Mouse (Mus musculus) hindbrain, embryonic 15.5 days (tissue): ENCODE results near the gene Sorl1. TPM values are rescaled to one million over a fixed set of nuclear protein-coding genes. Genes with fewer than 3 reads are reported as not detected.

Source experiments
- ATAC-seq: fragments of 200-750 bp; cut with Nextera tagmentation; 2 replicates; pipeline ENCODE4 v1.8.0; 2017; ENCODE audit warnings: low read depth, moderate number of reproducible peaks, moderate TSS enrichment; ENCODE audit not compliant: low FRiP score
- H3K27ac ChIP-seq: fragments of 300-500 bp; sonication (generic); replicated peaks from 2 replicates; pipeline ENCODE4 v1.5.1; 2015; ENCODE audit warnings: mild to moderate bottlenecking, inconsistent platforms
- H3K27me3 ChIP-seq: fragments of 300-500 bp; sonication (generic); 2 replicates; pipeline ENCODE4 v1.6.1; 2015; ENCODE audit warnings: control low read depth, inconsistent platforms
- H3K36me3 ChIP-seq: fragments of 300-500 bp; sonication (generic); 2 replicates; pipeline ENCODE4 v1.6.1; 2015; ENCODE audit warnings: control low read depth, inconsistent platforms
- H3K4me1 ChIP-seq: fragments of 300-500 bp; sonication (generic); replicated peaks from 2 replicates; pipeline ENCODE4 v1.6.1; 2015; ENCODE audit warnings: control low read depth, inconsistent platforms
- H3K4me2 ChIP-seq: fragments of 300-500 bp; sonication (generic); 2 replicates; pipeline ENCODE4 v1.6.1; 2015; ENCODE audit warnings: moderate library complexity, mild to moderate bottlenecking, inconsistent platforms
- H3K4me3 ChIP-seq: fragments of 300-500 bp; sonication (generic); 2 replicates; pipeline ENCODE4 v1.5.1; 2015; ENCODE audit warnings: mild to moderate bottlenecking, inconsistent platforms
- H3K9ac ChIP-seq: fragments of 300-500 bp; sonication (generic); 2 replicates; pipeline ENCODE4 v1.6.1; 2015; ENCODE audit warnings: inconsistent platforms
- H3K9me3 ChIP-seq: fragments of 300-500 bp; sonication (generic); 2 replicates; pipeline ENCODE4 v1.6.1; 2016; ENCODE audit warnings: control low read depth, inconsistent platforms
- WGBS: fragments of 180-500 bp; shearing (Covaris S2); methylation state at CpG from one replicate; pipeline ENCODE4 v1.1.7; 2015; 5-methylcytosine and 5-hydroxymethylcytosine counted together
- polyA plus RNA-seq: library from polyadenylated mRNA; unstranded; fragments of >200 nt; fragmentation: Nextera tagmentation; extraction: Ambion mirVana; gene quantifications from 2 replicates; pipeline ENCODE4 v1.2.1, GENCODE M21; 2015

Gene Sorl1
- polyA plus RNA-seq, 1 experiment from 2014 or later: 12.4 TPM

DNA sequence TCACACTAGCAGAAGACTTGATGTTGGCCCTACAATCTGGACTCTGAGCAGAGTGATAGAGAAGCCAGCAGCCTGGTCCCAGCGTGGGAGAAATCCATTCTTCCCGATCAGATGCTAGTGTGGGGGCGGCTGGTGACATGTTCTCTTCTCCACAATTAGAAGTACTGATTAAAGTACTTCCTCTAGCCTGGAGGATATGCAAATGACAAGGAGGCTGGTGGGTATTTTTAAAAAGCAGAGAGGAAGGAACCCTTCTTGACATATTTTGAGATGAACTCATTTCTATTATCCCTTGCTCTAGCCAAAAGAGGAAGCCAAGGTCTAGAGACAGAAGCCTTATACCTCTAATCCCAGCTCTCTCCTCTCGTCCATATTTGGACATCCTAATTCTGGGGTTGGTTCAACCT is 40.4 kb downstream of the Sorl1 start:
- Histone ChIP-seq H3K27me3 (no peaks in the 10 kb centered on the region), H3K27ac (no peak overlapping the region), H3K4me3 (no peak overlapping the region), H3K4me1 (no peaks in the 10 kb centered on the region), H3K36me3 (peaks cover 3% of the 10 kb centered on the region; the same call in 1 of the 2 replicates), H3K9me3 (no peaks in the 10 kb centered on the region), H3K4me2 (no peak overlapping the region), H3K9ac (no peak overlapping the region)
- no peak for ATAC-seq
- WGBS: 88% methylated on average over 4 of the region's 4 CpGs

DNA sequence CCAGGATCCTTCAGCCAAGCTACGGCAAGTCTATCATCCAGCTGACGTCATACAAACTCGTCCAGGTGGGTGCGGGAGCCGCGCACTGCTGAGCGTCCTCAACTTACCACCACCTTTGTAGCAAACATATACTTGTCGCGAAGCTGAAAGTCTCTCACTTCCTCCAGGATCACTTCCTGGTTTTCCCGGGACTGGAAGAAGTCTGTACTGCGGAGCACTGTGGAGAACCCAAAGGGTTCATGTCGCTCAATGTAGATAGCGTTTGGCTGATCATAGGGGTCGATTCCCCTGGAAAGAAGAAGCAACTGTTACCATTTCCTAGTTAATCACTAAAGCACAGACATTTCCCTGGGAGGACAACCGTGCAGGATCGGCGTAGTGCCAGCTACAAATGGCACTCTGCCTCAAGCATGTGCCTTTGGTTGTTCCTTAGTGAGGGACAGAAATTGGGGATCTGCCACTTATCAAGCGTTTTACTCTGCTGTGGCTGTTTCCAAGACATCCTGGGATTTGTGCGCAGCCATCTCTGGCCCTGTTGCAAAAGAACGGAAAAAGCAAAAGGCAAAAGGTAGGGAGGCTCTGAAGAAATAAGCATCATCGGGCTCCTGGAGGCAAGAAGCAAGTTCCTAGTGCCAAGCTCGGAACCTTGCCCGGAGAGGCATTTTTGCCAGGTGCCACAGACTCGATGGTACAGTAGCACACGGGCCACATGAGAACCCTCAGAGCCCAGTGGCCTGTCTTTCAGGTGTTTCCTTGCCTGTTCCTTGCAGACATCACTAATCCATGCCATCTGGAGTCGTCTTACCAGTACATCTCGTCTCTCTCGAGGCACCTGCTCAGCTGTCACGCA is 42.2 kb downstream of the Sorl1 start:
- Histone ChIP-seq H3K9ac (no peak overlapping the region), H3K4me3 (no peak overlapping the region), H3K4me1 (no peaks in the 10 kb centered on the region), H3K9me3 (no peaks in the 10 kb centered on the region), H3K27me3 (no peaks in the 10 kb centered on the region), H3K36me3 (peaks cover 3% of the 10 kb centered on the region; the same call in 1 of the 2 replicates), H3K4me2 (no peak overlapping the region), H3K27ac (no peak overlapping the region)
- WGBS: 93% methylated on average over 29 of the region's 29 CpGs
- ATAC-seq: no peak

DNA sequence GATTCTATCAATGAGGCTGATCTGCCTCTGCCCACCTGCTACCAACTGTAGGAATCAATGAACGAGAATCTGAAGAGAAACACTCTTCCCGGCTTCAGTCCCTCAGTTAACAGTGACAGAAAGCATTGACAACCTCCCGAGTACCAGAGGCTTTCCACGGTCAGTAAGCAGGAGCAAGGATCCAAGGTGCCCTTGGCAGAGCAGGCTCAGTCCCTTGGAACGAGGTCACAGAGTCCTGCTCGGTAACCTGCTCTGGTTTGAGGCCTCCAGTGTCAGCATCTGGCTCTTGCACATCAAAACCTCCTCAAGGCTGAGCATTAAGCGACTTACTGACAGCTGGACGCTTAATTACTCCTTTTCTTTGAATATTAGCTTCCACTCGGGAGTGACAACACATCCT is 43.4 kb downstream of the Sorl1 start:
- Histone ChIP-seq H3K36me3 (peaks cover 6% of the 10 kb centered on the region; the same call in 1 of the 2 replicates), H3K27me3 (no peaks in the 10 kb centered on the region), H3K9me3 (no peaks in the 10 kb centered on the region), H3K9ac (no peak overlapping the region), H3K27ac (no peak overlapping the region), H3K4me1 (no peaks in the 10 kb centered on the region), H3K4me3 (no peak overlapping the region), H3K4me2 (no peak overlapping the region)
- ATAC-seq: no peak
- WGBS: 76% methylated on average over 9 of the region's 9 CpGs

DNA sequence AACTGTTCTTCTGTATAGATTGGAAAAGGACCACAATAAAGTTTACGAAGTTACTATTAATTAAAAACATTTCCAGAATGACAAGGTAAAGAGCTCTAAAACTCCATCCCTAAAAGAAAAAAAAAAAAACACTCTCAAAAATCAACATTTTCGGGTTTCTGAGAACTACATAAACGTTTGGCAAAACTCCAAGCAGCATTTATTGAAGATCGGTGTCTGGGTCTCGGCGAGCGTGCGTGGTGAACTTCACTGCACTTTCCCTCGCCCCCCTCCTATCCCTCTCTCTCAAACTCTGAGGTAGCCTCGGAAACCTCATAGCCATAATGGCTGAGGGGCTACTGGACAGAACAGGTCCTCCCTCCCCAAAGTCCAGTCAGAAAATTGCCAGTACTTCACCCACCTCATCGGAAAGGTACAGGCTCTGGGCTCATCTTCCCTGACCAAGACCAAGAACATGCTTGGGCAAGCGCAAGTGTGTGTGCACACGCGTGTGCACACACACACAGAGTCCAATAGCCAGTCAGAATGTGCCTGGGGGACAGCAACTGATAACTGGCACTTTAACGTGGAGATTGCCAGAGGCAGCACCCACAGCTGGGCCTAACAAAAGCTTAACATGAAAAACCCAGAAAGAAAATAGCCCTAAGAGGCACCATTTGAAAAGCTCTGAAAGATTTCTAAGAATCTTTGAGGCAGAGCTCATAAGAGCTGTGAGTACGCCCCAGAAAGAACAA is 46.8 kb downstream of the Sorl1 start:
- H3K9me3 ChIP-seq: no peaks in the 10 kb centered on the region
- peaks cover 3% of the 10 kb centered on the region; the same call in 1 of the 2 replicates for H3K4me1 ChIP-seq
- H3K4me3 ChIP-seq: no peak overlapping the region
- 85% methylated on average over 16 of the region's 16 CpGs for WGBS
- H3K27ac ChIP-seq: no peak overlapping the region
- ATAC-seq: no peak
- H3K9ac ChIP-seq: no peak overlapping the region
- no peaks in the 10 kb centered on the region for H3K27me3 ChIP-seq
- peaks cover 6% of the 10 kb centered on the region; the same call in 1 of the 2 replicates for H3K36me3 ChIP-seq
- no peak overlapping the region for H3K4me2 ChIP-seq

DNA sequence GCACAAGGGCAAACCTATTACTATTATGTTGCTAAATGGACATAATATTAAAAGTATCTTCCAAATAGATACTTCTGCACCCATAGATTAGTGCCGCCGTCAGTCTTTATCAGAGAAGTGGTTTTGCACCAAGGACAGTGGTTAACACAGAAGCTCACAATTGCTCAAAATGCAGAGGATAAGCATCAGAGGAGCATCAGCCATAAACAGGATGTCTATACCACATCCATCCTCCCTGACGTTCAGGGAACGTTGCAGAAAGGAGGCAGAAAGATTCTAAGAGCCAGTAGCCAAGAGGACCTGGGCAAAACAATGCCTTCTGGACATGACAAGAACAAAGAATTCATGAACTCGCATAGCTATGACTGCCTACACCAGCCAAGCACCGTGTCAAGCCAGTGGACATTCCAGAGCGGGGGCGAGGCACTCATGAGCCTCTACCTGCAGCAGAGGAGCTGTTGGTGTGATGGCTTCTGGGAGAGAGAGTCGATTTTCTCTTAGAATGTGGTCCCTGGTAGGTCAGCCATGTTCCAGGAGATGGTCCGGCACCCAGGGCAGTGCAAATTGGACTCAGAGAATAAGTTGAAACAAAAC is 47.7 kb downstream of the Sorl1 start:
- Histone ChIP-seq H3K4me1 (peaks cover 13% of the 10 kb centered on the region), H3K9ac (no peak overlapping the region), H3K4me3 (no peak overlapping the region), H3K27ac (no peak overlapping the region), H3K36me3 (peaks cover 6% of the 10 kb centered on the region; the same call in 1 of the 2 replicates), H3K4me2 (no peak overlapping the region), H3K27me3 (no peaks in the 10 kb centered on the region), H3K9me3 (no peaks in the 10 kb centered on the region)
- 93% methylated on average over 10 of the region's 10 CpGs for WGBS
- no peak for ATAC-seq

DNA sequence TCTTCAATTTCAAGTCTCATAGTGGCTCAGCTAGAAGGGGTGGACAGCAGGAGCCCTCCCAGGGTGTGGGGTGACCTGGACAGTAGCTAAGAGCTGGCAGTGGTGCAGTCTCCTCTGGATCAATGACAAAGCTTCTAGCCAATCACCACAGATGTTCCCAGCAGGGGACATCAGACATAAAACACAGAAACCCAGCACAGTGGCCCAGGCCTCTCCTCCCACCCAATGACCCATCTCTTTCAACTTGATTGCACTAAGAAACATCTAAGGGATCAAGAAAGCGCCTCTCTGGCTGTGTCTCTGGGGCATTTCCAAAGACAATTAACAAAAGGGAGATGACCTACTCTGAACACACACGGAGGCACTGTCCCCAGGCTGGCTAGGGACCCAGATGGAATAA is 48.9 kb downstream of the Sorl1 start:
- Histone ChIP-seq H3K27me3 (no peaks in the 10 kb centered on the region), H3K4me1 (peaks cover 17% of the 10 kb centered on the region), H3K9me3 (no peaks in the 10 kb centered on the region), H3K9ac (no peak overlapping the region), H3K4me3 (no peak overlapping the region), H3K4me2 (no peak overlapping the region), H3K27ac (no peak overlapping the region), H3K36me3 (0 out of 2 replicates have a peak, but pooled peaks cover 3% of the 10 kb centered on the region)
- 33% methylated on average over 2 of the region's 2 CpGs for WGBS
- no peak for ATAC-seq

DNA sequence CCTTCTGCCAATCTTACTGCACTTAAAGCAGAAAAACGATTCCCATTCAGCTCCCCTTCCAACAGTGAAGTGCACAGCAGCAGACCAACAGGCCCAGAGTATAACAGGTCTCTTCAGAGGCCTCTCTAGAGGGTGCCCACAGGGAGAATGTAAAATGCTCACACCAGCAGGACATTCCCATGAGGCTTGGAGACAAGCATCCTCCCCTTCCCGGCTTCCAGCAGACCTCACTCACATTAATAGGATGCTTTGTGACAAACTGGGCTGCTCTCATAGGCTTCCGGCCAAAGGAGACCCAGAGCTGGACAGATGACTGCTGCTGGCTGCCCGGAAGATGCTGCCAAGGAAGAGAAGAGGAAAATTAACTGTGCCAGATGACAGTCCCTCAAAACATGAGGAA is 52.1 kb downstream of the Sorl1 start:
- ATAC-seq: peak; percentile 40; the same call in 1 of the 2 replicates
- H3K36me3 ChIP-seq: 0 out of 2 replicates have a peak, but pooled peaks cover 3% of the 10 kb centered on the region
- 42% methylated on average over 4 of the region's 4 CpGs for WGBS
- peaks cover 30% of the 10 kb centered on the region for H3K4me1 ChIP-seq
- peak overlapping the region; percentile 50 for H3K27ac ChIP-seq
- no peaks in the 10 kb centered on the region for H3K27me3 ChIP-seq
- no peak overlapping the region for H3K4me3 ChIP-seq
- H3K9ac ChIP-seq: no peak overlapping the region
- H3K4me2 ChIP-seq: no peak overlapping the region
- H3K9me3 ChIP-seq: no peaks in the 10 kb centered on the region

DNA sequence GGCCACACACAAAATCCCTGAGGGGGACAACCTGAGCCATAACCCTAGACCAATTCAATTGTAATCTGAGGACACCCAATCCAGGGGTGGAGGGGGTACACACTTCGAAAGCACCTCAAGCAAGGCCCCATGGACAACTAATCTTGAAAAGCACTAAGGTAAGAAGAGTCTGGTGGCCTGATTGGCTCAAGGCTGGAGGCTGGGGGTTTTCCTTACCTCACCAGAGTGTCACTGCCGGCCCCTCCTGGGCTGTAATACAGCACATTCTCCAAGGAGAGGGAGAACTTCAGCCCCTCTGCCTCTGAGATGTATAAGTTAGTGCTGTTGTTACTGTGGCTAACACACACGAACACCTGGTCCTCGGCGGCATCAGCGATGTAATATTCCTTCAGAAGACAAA is 53.2 kb downstream of the Sorl1 start:
- Histone ChIP-seq H3K9me3 (no peaks in the 10 kb centered on the region), H3K9ac (no peak overlapping the region), H3K4me2 (no peak overlapping the region), H3K27me3 (no peaks in the 10 kb centered on the region), H3K4me1 (peaks cover 30% of the 10 kb centered on the region), H3K36me3 (no peaks in the 10 kb centered on the region), H3K27ac (no peak overlapping the region), H3K4me3 (no peak overlapping the region)
- ATAC-seq: no peak
- WGBS: 88% methylated on average over 6 of the region's 6 CpGs

DNA sequence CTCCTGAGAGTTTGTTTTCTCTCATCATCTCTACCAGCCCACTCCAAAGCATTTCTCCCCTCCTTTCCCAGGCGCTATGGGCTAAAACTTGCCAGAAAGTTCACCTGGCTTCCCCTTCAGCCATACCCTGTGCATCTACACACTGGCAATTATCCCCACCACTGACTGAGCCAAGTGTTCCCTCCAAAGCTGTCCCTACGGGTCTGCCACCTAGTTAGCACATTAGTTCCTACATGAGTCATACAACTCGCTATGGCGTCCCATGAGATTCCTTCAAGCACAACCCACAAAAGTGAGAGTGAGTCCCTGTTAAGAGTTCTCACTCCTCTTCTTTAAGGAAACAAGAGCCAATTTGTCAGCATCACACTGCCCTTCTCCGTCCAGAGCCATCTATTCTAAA is 54.6 kb downstream of the Sorl1 start:
- H3K4me3 ChIP-seq: no peak overlapping the region
- no peak for ATAC-seq
- WGBS: 93% methylated on average over 5 of the region's 5 CpGs

DNA sequence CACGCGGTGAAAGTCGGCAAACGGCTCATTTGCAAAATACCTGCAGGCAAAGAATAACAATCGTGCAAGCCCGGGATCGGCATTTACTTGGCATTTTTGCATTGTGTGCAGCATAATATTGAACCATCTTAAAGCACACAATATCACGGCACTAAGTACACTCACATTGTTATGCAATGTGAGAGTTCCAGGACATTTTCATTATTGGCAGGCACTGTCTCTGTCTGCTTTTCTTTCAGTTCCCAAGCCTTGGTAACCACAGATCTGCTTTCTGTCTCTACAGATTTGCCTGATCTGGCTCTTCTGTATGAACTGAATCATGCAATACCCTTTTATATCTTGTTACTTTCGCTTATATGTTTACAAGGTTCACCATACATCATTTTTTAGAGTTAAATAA is 56.1 kb downstream of the Sorl1 start:
- no peak for ATAC-seq
- peak overlapping the region; percentile 27; the same call in 1 of the 2 replicates for H3K4me2 ChIP-seq
- H3K9me3 ChIP-seq: no peaks in the 10 kb centered on the region
- peak overlapping the region; percentile 35; the same call in 1 of the 2 replicates for H3K27ac ChIP-seq
- H3K9ac ChIP-seq: no peak overlapping the region
- peaks cover 30% of the 10 kb centered on the region for H3K4me1 ChIP-seq
- H3K27me3 ChIP-seq: no peaks in the 10 kb centered on the region
- H3K36me3 ChIP-seq: no peaks in the 10 kb centered on the region
- 56% methylated on average over 9 of the region's 9 CpGs for WGBS
- H3K4me3 ChIP-seq: no peak overlapping the region

More for the DNA sequence above, 54.6 kb downstream of the Sorl1 start:
- Histone ChIP-seq H3K27me3 (no peaks in the 10 kb centered on the region), H3K9ac (no peak overlapping the region), H3K9me3 (no peaks in the 10 kb centered on the region), H3K4me2 (no peak overlapping the region), H3K4me1 (peaks cover 30% of the 10 kb centered on the region), H3K27ac (no peak overlapping the region), H3K36me3 (no peaks in the 10 kb centered on the region)

DNA sequence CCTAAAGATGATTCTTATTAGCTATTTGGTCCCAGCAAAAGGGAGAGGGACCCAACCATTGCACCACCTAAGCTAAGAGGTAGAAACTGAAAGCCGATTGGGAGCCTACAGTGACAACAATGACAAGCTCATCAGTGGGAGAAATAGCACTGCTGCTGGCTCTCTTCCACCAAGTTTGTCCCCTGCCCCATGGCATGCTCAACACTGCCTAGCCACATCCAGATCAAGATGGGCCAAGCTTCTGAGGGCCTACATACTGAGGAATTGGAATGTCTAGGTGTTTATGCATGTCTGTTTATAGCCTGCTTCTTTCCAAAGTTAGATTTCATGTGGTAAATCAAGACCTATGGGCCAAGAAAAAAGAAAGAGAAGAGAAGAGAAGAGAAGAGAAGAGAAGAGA is 58.3 kb downstream of the Sorl1 start:
- H3K27me3 ChIP-seq: no peaks in the 10 kb centered on the region
- H3K36me3 ChIP-seq: no peaks in the 10 kb centered on the region
- ATAC-seq: no peak
- H3K9me3 ChIP-seq: no peaks in the 10 kb centered on the region
- H3K4me2 ChIP-seq: no peak overlapping the region
- H3K4me1 ChIP-seq: peaks cover 13% of the 10 kb centered on the region
- WGBS: 96% methylated on average over 1 of the region's 1 CpGs
- no peak overlapping the region for H3K27ac ChIP-seq
- H3K9ac ChIP-seq: no peak overlapping the region
- no peak overlapping the region for H3K4me3 ChIP-seq

DNA sequence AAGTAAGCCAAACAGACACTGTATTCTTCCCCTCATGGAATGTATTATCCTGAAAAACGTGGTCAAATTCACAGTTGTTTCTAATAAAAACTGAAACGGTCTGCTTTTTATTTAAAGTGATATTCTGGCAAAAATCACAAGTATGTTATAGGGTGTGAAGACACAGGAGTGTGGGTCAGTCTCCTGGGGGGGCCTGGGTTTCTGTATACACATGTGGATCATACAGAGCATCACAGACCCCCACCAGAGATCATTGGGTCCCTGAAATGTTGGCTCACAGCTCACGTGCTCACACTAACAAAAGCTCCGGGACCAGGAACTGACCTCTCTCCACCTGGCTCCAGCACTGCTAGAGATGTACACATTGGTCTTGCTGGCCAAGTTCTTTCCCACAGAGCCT is 60.7 kb downstream of the Sorl1 start:
- Histone ChIP-seq H3K36me3 (no peaks in the 10 kb centered on the region), H3K27me3 (no peaks in the 10 kb centered on the region), H3K4me3 (no peak overlapping the region), H3K4me2 (no peak overlapping the region), H3K9ac (no peak overlapping the region), H3K9me3 (no peaks in the 10 kb centered on the region), H3K27ac (no peak overlapping the region), H3K4me1 (peaks cover 9% of the 10 kb centered on the region)
- WGBS: 82% methylated on average over 4 of the region's 4 CpGs
- no peak for ATAC-seq
